Mouse (Mus musculus): ENCODE measurements around the gene Tnk2. TPM values are rescaled to one million over a fixed set of nuclear protein-coding genes. Genes with fewer than 3 reads are reported as not detected.
A peak's percentile ranks its signal among the peaks of the same experiment; 100 is the strongest.

Gene Tnk2
- polyA plus RNA-seq, 1 experiment: 105 TPM

DNA sequence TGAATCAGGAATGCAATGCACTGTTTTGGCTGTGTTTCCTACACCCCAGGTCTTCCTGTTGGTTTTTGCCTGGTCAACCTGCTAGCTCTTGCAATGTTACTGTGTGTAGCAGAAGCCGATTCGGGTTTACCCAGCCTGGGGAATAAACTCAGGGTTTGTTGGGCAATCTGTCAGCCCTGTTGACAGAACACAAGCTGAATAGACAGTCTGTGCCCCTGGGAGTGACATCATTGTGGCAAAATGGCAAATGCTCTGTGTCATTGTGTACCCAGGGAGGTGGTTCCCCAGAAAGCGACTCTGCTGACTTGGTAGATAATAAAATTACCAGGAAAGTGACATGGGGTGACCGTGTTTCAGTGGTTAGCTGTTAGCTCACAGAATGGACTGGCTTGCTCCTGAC, 45.1 kb downstream of the Tnk2 start:
- WGBS: 20% methylated on average over 4 of the region's 4 CpGs
- no peak for TF ChIP-seq POLR2A (IDR thresholded peaks at IDR 0.05; ENCODE audit: borderline replicate concordance, control insufficient read depth, low read depth, low read length)
- TF ChIP-seq CTCF (IDR thresholded peaks at IDR 0.05; ENCODE audit: control insufficient read depth, insufficient read depth, low read length): no peak
- Histone ChIP-seq H3K27ac (ENCODE audit: control insufficient read depth, insufficient read depth, low read depth, low read length, poor library complexity) (no peak overlapping the region), H3K4me3 (replicated peaks; ENCODE audit: control insufficient read depth, low read depth, low read length) (no peak overlapping the region), H3K4me1 (ENCODE audit: control insufficient read depth, insufficient read depth, low read length) (no peaks in the 10 kb centered on the region; the same call in none of the 2 replicates)

DNA sequence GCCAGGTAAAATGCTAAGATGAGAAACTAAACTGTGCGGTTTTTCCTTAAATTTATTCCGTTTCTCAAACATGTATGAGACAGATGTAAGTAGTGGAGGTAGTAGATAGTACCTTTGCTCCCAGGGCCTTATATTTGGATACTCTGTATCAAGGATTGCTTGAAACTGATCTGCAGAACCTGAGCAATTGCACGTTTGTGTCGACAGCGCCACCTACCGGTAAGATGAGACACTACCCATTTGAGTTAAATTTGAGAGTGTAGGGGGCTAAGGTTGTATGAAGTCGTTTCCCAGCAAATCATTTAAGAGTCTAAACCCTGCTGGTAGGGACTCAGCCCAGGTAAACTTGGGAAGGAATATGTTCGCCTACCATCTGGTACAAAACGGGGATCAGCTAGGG, 45.8 kb downstream of the Tnk2 start:
- H3K4me3 ChIP-seq (replicated peaks; ENCODE audit: control insufficient read depth, low read depth, low read length): no peak overlapping the region
- H3K4me1 ChIP-seq (ENCODE audit: control insufficient read depth, insufficient read depth, low read length): no peaks in the 10 kb centered on the region; the same call in none of the 2 replicates
- TF ChIP-seq CTCF (IDR thresholded peaks at IDR 0.05; ENCODE audit: control insufficient read depth, insufficient read depth, low read length) (peak; percentile 64), POLR2A (IDR thresholded peaks at IDR 0.05; ENCODE audit: borderline replicate concordance, control insufficient read depth, low read depth, low read length) (no peak)
- WGBS: 6% methylated on average over 9 of the region's 9 CpGs
- no peak overlapping the region for H3K27ac ChIP-seq (ENCODE audit: control insufficient read depth, insufficient read depth, low read depth, low read length, poor library complexity)

DNA sequence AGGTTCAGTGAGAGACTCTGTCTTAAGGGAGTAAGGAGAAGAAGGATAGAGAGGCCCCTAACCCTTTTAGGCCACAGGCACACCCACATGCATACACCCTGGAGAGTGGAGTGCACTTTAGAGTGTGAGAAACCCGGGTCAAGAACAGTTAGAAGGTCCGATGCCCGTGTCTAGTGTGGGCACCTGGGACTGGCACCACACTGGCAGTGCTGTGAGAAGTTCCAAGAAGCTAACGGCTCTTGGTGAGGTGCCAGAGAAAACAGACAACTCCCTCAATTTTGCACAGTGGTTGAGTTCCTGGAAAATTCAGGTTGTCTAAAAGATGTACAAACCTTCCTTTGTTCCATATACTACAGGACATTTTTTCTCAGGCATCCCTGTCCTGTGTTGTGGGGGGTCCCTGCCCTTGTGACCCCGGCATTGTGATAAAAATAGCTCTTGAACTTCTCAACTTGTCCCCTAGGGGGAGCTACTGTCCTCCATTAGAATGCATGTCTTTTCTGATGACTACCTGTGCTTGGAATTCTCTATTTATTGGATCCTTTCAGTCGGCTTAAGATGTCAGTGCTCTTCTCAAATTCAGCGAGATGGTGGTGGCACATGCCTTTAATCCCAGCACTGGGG, 53.3 kb downstream of the Tnk2 start:
- Histone ChIP-seq H3K4me1 (ENCODE audit: control insufficient read depth, insufficient read depth, low read length) (no peaks in the 10 kb centered on the region; the same call in 1 of the 2 replicates), H3K27ac (ENCODE audit: control insufficient read depth, insufficient read depth, low read depth, low read length, poor library complexity) (no peak overlapping the region), H3K4me3 (replicated peaks; ENCODE audit: control insufficient read depth, low read depth, low read length) (no peak overlapping the region)
- 23% methylated on average over 7 of the region's 7 CpGs for WGBS
- no peak for TF ChIP-seq POLR2A (IDR thresholded peaks at IDR 0.05; ENCODE audit: borderline replicate concordance, control insufficient read depth, low read depth, low read length)
- TF ChIP-seq CTCF (IDR thresholded peaks at IDR 0.05; ENCODE audit: control insufficient read depth, insufficient read depth, low read length): peak; percentile 29; the same call in 1 of the 2 replicates

DNA sequence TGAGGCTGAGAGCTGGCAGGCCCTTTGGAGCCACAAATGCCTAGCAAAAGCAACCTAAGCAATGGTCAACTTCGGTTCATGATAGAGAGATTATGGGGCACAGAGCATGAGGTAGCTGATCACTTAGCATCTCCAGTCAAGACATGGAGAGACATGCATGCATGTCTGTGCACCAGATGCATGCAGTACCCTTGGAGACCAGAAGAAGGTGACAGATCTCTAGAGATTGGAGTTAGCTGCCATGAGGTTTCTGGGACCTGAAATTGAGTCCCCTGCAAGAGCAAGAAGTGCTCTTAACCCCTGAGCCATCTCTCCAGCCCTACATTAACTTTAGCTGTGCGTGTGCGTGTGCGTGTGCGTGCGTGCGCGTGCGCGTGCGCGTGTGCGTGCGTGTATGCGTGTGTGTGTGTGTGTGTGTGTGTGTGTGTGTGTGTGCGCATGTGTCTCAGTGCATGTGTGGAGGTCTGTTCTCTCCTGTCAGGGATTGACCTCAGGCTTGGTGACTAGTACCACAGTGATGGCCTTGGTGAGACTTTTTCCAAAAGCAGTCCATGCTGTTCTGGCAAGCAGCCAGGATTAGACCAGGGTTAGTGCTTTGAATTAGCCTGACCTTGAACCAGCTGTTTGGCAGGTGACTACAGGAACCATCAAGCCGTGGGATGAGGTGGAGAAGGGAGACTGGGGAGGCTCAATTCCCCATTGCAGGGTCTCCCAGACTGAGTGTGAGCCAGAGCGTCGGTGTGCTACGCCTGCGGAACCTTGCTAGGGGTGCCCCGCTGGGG, 54.2 kb downstream of the Tnk2 start:
- Histone ChIP-seq H3K4me3 (replicated peaks; ENCODE audit: control insufficient read depth, low read depth, low read length) (no peak overlapping the region), H3K4me1 (ENCODE audit: control insufficient read depth, insufficient read depth, low read length) (no peaks in the 10 kb centered on the region; the same call in 1 of the 2 replicates), H3K27ac (ENCODE audit: control insufficient read depth, insufficient read depth, low read depth, low read length, poor library complexity) (no peak overlapping the region)
- WGBS: 84% methylated on average over 22 of the region's 22 CpGs
- no peak for TF ChIP-seq POLR2A (IDR thresholded peaks at IDR 0.05; ENCODE audit: borderline replicate concordance, control insufficient read depth, low read depth, low read length)
- TF ChIP-seq CTCF (IDR thresholded peaks at IDR 0.05; ENCODE audit: control insufficient read depth, insufficient read depth, low read length): no peak

- TF ChIP-seq POLR2A (IDR thresholded peaks at IDR 0.05; ENCODE audit: borderline replicate concordance, control insufficient read depth, low read depth, low read length): no peak
- no peak for TF ChIP-seq CTCF (IDR thresholded peaks at IDR 0.05; ENCODE audit: control insufficient read depth, insufficient read depth, low read length)
- WGBS: 7% methylated on average over 7 of the region's 7 CpGs
- Histone ChIP-seq H3K4me1 (ENCODE audit: control insufficient read depth, insufficient read depth, low read length) (peaks cover 1% of the 10 kb centered on the region), H3K27ac (ENCODE audit: control insufficient read depth, insufficient read depth, low read depth, low read length, poor library complexity) (no peak overlapping the region), H3K4me3 (replicated peaks; ENCODE audit: control insufficient read depth, low read depth, low read length) (no peak overlapping the region)
Measured at GRCm38 (mm10) chr16:32698550-32698949, 54.9 kb downstream of the Tnk2 start.

DNA sequence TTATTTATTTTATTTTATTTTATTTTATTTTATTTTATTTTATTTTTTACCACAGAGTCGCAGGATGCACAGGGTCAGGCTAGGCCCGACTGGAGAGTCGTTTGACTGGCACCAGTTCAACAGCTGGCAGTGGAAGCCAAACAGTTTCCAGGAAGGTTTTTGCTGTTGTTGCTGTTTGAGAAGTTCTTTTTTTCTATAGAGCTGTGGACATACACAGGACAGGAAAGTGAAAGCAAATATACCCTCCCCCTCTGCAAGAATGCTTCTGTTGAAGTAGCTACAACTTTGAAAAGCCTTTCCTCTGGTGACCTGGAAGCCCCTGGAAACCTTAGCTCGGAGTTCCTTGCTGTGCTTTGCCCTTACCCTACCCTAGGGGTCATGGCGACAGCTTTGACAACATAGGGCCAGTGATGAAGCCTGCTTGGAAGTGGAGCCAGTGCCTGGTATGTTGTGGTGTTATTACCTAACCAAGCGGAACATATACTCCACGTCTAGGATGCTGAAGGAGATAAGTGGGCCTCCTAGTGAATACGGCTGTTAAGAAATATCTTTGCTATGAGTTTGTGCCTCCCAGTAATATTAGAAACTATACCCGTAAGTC, 59.7 kb downstream of the Tnk2 start:
- Histone ChIP-seq H3K4me1 (ENCODE audit: control insufficient read depth, insufficient read depth, low read length) (peaks cover 2% of the 10 kb centered on the region), H3K4me3 (replicated peaks; ENCODE audit: control insufficient read depth, low read depth, low read length) (no peak overlapping the region), H3K27ac (ENCODE audit: control insufficient read depth, insufficient read depth, low read depth, low read length, poor library complexity) (no peak overlapping the region)
- 47% methylated on average over 9 of the region's 9 CpGs for WGBS
- TF ChIP-seq CTCF (IDR thresholded peaks at IDR 0.05; ENCODE audit: control insufficient read depth, insufficient read depth, low read length) (no peak), POLR2A (IDR thresholded peaks at IDR 0.05; ENCODE audit: borderline replicate concordance, control insufficient read depth, low read depth, low read length) (no peak)

GRCm38 (mm10) chr16:32705606-32706005, 61.9 kb downstream of the Tnk2 start:
- no peak overlapping the region for H3K4me3 ChIP-seq (replicated peaks; ENCODE audit: control insufficient read depth, low read depth, low read length)

More at GRCm38 (mm10) chr16:32705606-32706005, 61.9 kb downstream of the Tnk2 start:
- Histone ChIP-seq H3K4me1 (ENCODE audit: control insufficient read depth, insufficient read depth, low read length) (peaks cover 2% of the 10 kb centered on the region), H3K27ac (ENCODE audit: control insufficient read depth, insufficient read depth, low read depth, low read length, poor library complexity) (no peak overlapping the region)
- peak; percentile 33; the same call in 1 of the 2 replicates for TF ChIP-seq CTCF (IDR thresholded peaks at IDR 0.05; ENCODE audit: control insufficient read depth, insufficient read depth, low read length)
- no peak for TF ChIP-seq POLR2A (IDR thresholded peaks at IDR 0.05; ENCODE audit: borderline replicate concordance, control insufficient read depth, low read depth, low read length)
- 91% methylated on average over 3 of the region's 3 CpGs for WGBS

Data from bone marrow, adult 2 months (tissue).